Mouse (Mus musculus): ENCODE measurements at regions not wholly inside any gene's neighbourhood (a gene's known extent, or its start where the extent isn't known, plus 50 kb on each side); places are given as distances from the start of the nearest gene placed in this dataset.

- H3K27ac ChIP-seq, result no peak overlapping the region
- no peak overlapping the region for H3K9ac ChIP-seq
- H3K4me3 ChIP-seq, result no peak overlapping the region
- H3K4me2 ChIP-seq, result no peak overlapping the region
- peaks cover 17% of the 10 kb centered on the region for H3K27me3 ChIP-seq
- no peaks in the 10 kb centered on the region for H3K36me3 ChIP-seq
- H3K4me1 ChIP-seq (replicated peaks), result peaks cover 7% of the 10 kb centered on the region; the same call in 1 of the 2 replicates
- ATAC-seq (replicated peaks; ENCODE audit: insufficient number of reproducible peaks, insufficient read depth, low FRiP score, low read depth), result no peak
- 18% methylated on average over 14 of the region's 14 CpGs for WGBS
- H3K9me3 ChIP-seq (replicated peaks), result no peaks in the 10 kb centered on the region
Observed at GRCm38 (mm10) chr16:5536515-5536972, 280.8 kb upstream of the Eef2kmt start.

GRCm38 (mm10) chr16:5535414-5535813, 279.6 kb upstream of the Eef2kmt start:
- Histone ChIP-seq H3K27me3 (peaks cover 17% of the 10 kb centered on the region), H3K9ac (no peak overlapping the region), H3K27ac (no peak overlapping the region), H3K4me3 (no peak overlapping the region), H3K4me1 (replicated peaks) (peaks cover 7% of the 10 kb centered on the region; the same call in 1 of the 2 replicates), H3K4me2 (no peak overlapping the region), H3K36me3 (no peaks in the 10 kb centered on the region), H3K9me3 (replicated peaks) (no peaks in the 10 kb centered on the region)
- WGBS, result 46% methylated on average over 8 of the region's 8 CpGs
- no peak for ATAC-seq (replicated peaks; ENCODE audit: insufficient number of reproducible peaks, insufficient read depth, low FRiP score, low read depth)

GRCm38 (mm10) chr16:5534862-5535261, 279.1 kb upstream of the Eef2kmt start:
- H3K4me2 ChIP-seq, result no peak overlapping the region
- H3K27ac ChIP-seq, result no peak overlapping the region
- H3K9ac ChIP-seq, result no peak overlapping the region
- ATAC-seq (replicated peaks; ENCODE audit: insufficient number of reproducible peaks, insufficient read depth, low FRiP score, low read depth), result no peak
- WGBS, result 58% methylated on average over 5 of the region's 5 CpGs
- peaks cover 17% of the 10 kb centered on the region for H3K27me3 ChIP-seq
- H3K9me3 ChIP-seq (replicated peaks), result no peaks in the 10 kb centered on the region
- peaks cover 7% of the 10 kb centered on the region; the same call in 1 of the 2 replicates for H3K4me1 ChIP-seq (replicated peaks)
- no peak overlapping the region for H3K4me3 ChIP-seq
- H3K36me3 ChIP-seq, result no peaks in the 10 kb centered on the region

- ATAC-seq (replicated peaks; ENCODE audit: insufficient number of reproducible peaks, insufficient read depth, low FRiP score, low read depth), result no peak
- 37% methylated on average over 3 of the region's 3 CpGs for WGBS
Observed at GRCm38 (mm10) chr16:5534385-5534784, 278.6 kb upstream of the Eef2kmt start.

GRCm38 (mm10) chr16:5532281-5532680, 276.5 kb upstream of the Eef2kmt start:
- H3K4me1 ChIP-seq (replicated peaks), result peaks cover 7% of the 10 kb centered on the region; the same call in 1 of the 2 replicates
- no peak overlapping the region for H3K4me2 ChIP-seq
- no peaks in the 10 kb centered on the region for H3K9me3 ChIP-seq (replicated peaks)
- 75% methylated on average over 3 of the region's 3 CpGs for WGBS
- no peak overlapping the region for H3K27ac ChIP-seq
- no peak overlapping the region for H3K4me3 ChIP-seq
- no peak for ATAC-seq (replicated peaks; ENCODE audit: insufficient number of reproducible peaks, insufficient read depth, low FRiP score, low read depth)
- H3K27me3 ChIP-seq, result peaks cover 14% of the 10 kb centered on the region; the same call in 1 of the 2 replicates
- H3K9ac ChIP-seq, result no peak overlapping the region
- H3K36me3 ChIP-seq, result no peaks in the 10 kb centered on the region

More at GRCm38 (mm10) chr16:5534385-5534784, 278.6 kb upstream of the Eef2kmt start:
- Histone ChIP-seq H3K9ac (no peak overlapping the region), H3K36me3 (no peaks in the 10 kb centered on the region), H3K4me3 (no peak overlapping the region), H3K27ac (no peak overlapping the region), H3K9me3 (replicated peaks) (no peaks in the 10 kb centered on the region), H3K4me1 (replicated peaks) (peaks cover 7% of the 10 kb centered on the region; the same call in 1 of the 2 replicates), H3K4me2 (no peak overlapping the region), H3K27me3 (peaks cover 17% of the 10 kb centered on the region)

- H3K4me3 ChIP-seq, result no peak overlapping the region
- ATAC-seq (replicated peaks; ENCODE audit: insufficient number of reproducible peaks, insufficient read depth, low FRiP score, low read depth), result no peak
Observed at GRCm38 (mm10) chr16:5529823-5530222, 274.0 kb upstream of the Eef2kmt start.

GRCm38 (mm10) chr16:5527936-5528335, 272.2 kb upstream of the Eef2kmt start:
- Histone ChIP-seq H3K9ac (no peak overlapping the region), H3K9me3 (replicated peaks) (no peaks in the 10 kb centered on the region), H3K27me3 (no peaks in the 10 kb centered on the region), H3K4me2 (no peak overlapping the region), H3K4me1 (replicated peaks) (no peaks in the 10 kb centered on the region), H3K27ac (no peak overlapping the region), H3K4me3 (no peak overlapping the region), H3K36me3 (no peaks in the 10 kb centered on the region)
- 48% methylated on average over 4 of the region's 4 CpGs for WGBS
- no peak for ATAC-seq (replicated peaks; ENCODE audit: insufficient number of reproducible peaks, insufficient read depth, low FRiP score, low read depth)

More at GRCm38 (mm10) chr16:5529823-5530222, 274.0 kb upstream of the Eef2kmt start:
- 81% methylated on average over 2 of the region's 2 CpGs for WGBS
- Histone ChIP-seq H3K27me3 (no peaks in the 10 kb centered on the region), H3K4me2 (no peak overlapping the region), H3K4me1 (replicated peaks) (no peaks in the 10 kb centered on the region), H3K9ac (no peak overlapping the region), H3K27ac (no peak overlapping the region), H3K36me3 (no peaks in the 10 kb centered on the region), H3K9me3 (replicated peaks) (no peaks in the 10 kb centered on the region)

- Histone ChIP-seq H3K9ac (no peak overlapping the region), H3K4me3 (no peak overlapping the region), H3K4me2 (no peak overlapping the region), H3K9me3 (replicated peaks) (no peaks in the 10 kb centered on the region), H3K36me3 (no peaks in the 10 kb centered on the region), H3K4me1 (replicated peaks) (no peaks in the 10 kb centered on the region), H3K27me3 (no peaks in the 10 kb centered on the region), H3K27ac (no peak overlapping the region)
- 77% methylated on average over 5 of the region's 5 CpGs for WGBS
- no peak for ATAC-seq (replicated peaks; ENCODE audit: insufficient number of reproducible peaks, insufficient read depth, low FRiP score, low read depth)
Observed at GRCm38 (mm10) chr16:5524375-5524774, 268.6 kb upstream of the Eef2kmt start.

GRCm38 (mm10) chr16:5523402-5524021, 267.7 kb upstream of the Eef2kmt start:
- no peak for ATAC-seq (replicated peaks; ENCODE audit: insufficient number of reproducible peaks, insufficient read depth, low FRiP score, low read depth)
- H3K4me3 ChIP-seq, result no peak overlapping the region
- H3K4me2 ChIP-seq, result no peak overlapping the region
- no peaks in the 10 kb centered on the region for H3K4me1 ChIP-seq (replicated peaks)
- no peaks in the 10 kb centered on the region for H3K27me3 ChIP-seq
- no peaks in the 10 kb centered on the region for H3K36me3 ChIP-seq
- no peaks in the 10 kb centered on the region for H3K9me3 ChIP-seq (replicated peaks)
- H3K27ac ChIP-seq, result no peak overlapping the region
- no peak overlapping the region for H3K9ac ChIP-seq
- 83% methylated on average over 7 of the region's 7 CpGs for WGBS

GRCm38 (mm10) chr16:5517746-5518145, 262.0 kb upstream of the Eef2kmt start:
- 59% methylated on average over 5 of the region's 5 CpGs for WGBS
- Histone ChIP-seq H3K9me3 (replicated peaks) (no peaks in the 10 kb centered on the region), H3K4me2 (no peak overlapping the region), H3K36me3 (no peaks in the 10 kb centered on the region), H3K27ac (no peak overlapping the region), H3K4me1 (replicated peaks) (no peaks in the 10 kb centered on the region), H3K9ac (no peak overlapping the region), H3K4me3 (no peak overlapping the region), H3K27me3 (no peaks in the 10 kb centered on the region)
- ATAC-seq (replicated peaks; ENCODE audit: insufficient number of reproducible peaks, insufficient read depth, low FRiP score, low read depth), result no peak

GRCm38 (mm10) chr16:5515867-5516266, 260.1 kb upstream of the Eef2kmt start:
- Histone ChIP-seq H3K36me3 (no peaks in the 10 kb centered on the region), H3K4me1 (replicated peaks) (no peaks in the 10 kb centered on the region)

GRCm38 (mm10) chr16:5507261-5507660, 251.5 kb upstream of the Eef2kmt start:
- H3K4me3 ChIP-seq, result no peak overlapping the region
- no peaks in the 10 kb centered on the region for H3K36me3 ChIP-seq
- no peaks in the 10 kb centered on the region for H3K4me1 ChIP-seq (replicated peaks)
- H3K9ac ChIP-seq, result no peak overlapping the region
- H3K4me2 ChIP-seq, result no peak overlapping the region
- WGBS, result 78% methylated on average over 8 of the region's 8 CpGs
- H3K9me3 ChIP-seq (replicated peaks), result no peaks in the 10 kb centered on the region
- H3K27ac ChIP-seq, result no peak overlapping the region
- no peaks in the 10 kb centered on the region for H3K27me3 ChIP-seq
- ATAC-seq (replicated peaks; ENCODE audit: insufficient number of reproducible peaks, insufficient read depth, low FRiP score, low read depth), result no peak

More at GRCm38 (mm10) chr16:5515867-5516266, 260.1 kb upstream of the Eef2kmt start:
- Histone ChIP-seq H3K9ac (no peak overlapping the region), H3K27ac (no peak overlapping the region), H3K4me3 (no peak overlapping the region), H3K9me3 (replicated peaks) (no peaks in the 10 kb centered on the region), H3K27me3 (no peaks in the 10 kb centered on the region), H3K4me2 (no peak overlapping the region)
- WGBS, result 80% methylated on average over 5 of the region's 5 CpGs
- ATAC-seq (replicated peaks; ENCODE audit: insufficient number of reproducible peaks, insufficient read depth, low FRiP score, low read depth), result no peak

All from heart, embryonic 15.5 days (tissue).